In the genomic region with DNA sequence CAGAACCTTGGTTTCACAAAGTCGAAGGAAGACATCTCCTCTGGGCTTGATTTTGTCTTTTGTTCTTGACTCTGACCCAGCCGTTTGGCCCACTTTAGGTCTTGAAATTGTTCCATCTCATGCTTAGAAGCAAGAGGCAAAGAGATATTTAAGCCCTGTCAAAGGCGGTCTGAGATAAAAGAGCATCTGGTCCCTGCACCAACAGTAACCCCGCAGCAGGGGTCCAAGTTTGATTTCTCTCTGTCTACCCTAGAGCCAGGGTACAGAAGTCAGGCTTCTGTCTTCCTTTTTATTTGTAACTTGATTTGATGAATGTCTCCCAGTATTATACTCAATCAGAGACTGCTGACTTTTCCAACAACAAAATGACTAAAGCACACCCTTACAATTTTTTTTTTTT, we compare ENCODE assay signal across 16 mouse cellular contexts.
DNase-seq lines count a peak whose midpoint lies in the region; ATAC-seq lines count a peak whose summit lies in the region.
"Had no signal": no experiment of that assay in that cellular context is flagged by ENCODE, and none has a peak within 500 bp of the region (broad histone marks: within the 10 kb centered on the region; RNA-seq: fewer than 3 reads in every experiment).

No protein-coding gene starts in this region.

- DNase-seq in left cerebral cortex, postnatal 4 days, result peak; percentile 70
- no peak for DNase-seq in left cerebral cortex, postnatal 14 days (ENCODE audit: low spot score in 2 of 2)
- DNase-seq in cerebellum, adult 8-10 months, result peak; percentile 26
- DNase-seq in embryo, embryonic 10.5 days (ENCODE audit: low spot score), result peak; percentile 6
- DNase-seq in right cerebral cortex, postnatal 14 days, result no peak
- no peak for DNase-seq in heart, adult 11 months
- DNase-seq: adrenal gland, adult 2 months; forebrain, postnatal 0 days; gastrocnemius, adult 2 months; heart, postnatal 10 days; kidney, adult 2 months; kidney, postnatal 10 days; liver, embryonic 13.5 days; right cerebral cortex, postnatal 4 days had no signal

- intact Hi-C loops in left cerebral cortex, postnatal 4 days (cut with DNase I), result no loop called here
- intact Hi-C loops in left cerebral cortex, postnatal 14 days (cut with DNase I), result no loop called here

- 0 out of 2 replicates have a peak, but pooled peaks have one; percentile 36 for ATAC-seq in cerebellum, adult (ENCODE audit: insufficient number of reproducible peaks, low FRiP score, low TSS enrichment)
- ATAC-seq: forebrain, postnatal 0 days; inflammation-experienced regulatory T-cells, adult 6 months had no signal

Comparison
In these comparisons a context has a peak if more than half of its experiments do, and no peak if none do; other contexts are left out.
1. DNase-seq: peak in left cerebral cortex, postnatal 4 days (single experiment), cerebellum, adult 8-10 months (single experiment) and embryo, embryonic 10.5 days (single experiment); none in left cerebral cortex, postnatal 14 days (0 of 2), right cerebral cortex, postnatal 14 days (single experiment) and heart, adult 11 months (single experiment).